Mouse (Mus musculus): ENCODE data around the gene Tra2b. TPM values are rescaled to one million over a fixed set of nuclear protein-coding genes. Genes with fewer than 3 reads are reported as not detected.
A peak's percentile ranks its signal among the peaks of the same experiment; 100 is the strongest.
"Not testable (repeated sequence)": the region's sequence is repeated elsewhere in the genome, so short reads cannot be mapped to it uniquely, and the experiment has no call there.

Gene Tra2b
- polyA plus RNA-seq, 1 experiment from 2014 or later, result 355 TPM

DNA sequence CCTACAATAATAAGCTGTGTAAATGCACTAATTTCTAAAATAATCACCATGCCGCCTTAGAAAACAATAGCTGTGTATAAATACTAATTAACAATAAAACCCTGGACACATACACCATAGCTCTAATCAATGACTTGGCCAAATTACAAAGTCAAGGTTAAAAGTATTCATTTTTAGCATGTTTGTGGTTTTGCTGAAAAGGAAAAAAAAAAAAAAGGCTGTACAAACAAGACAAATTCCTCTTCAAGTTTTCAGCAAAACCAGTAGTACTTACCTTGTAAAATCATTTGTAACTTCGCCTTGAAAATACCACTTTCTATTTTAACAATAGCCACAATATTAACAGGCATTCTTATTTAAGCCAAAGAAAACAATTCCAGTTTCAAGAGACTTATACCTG lies 4.2 kb downstream of the Tra2b start:
- Histone ChIP-seq H3K27ac (ENCODE audit: low read length) (no peak overlapping the region), H3K4me2 (replicated peaks; ENCODE audit: low read depth, low read length) (0 out of 2 replicates have a peak overlapping the region, but pooled peaks have one; percentile 11), H3K4me1 (ENCODE audit: control insufficient read depth, insufficient read depth, low read length) (peaks cover 6% of the 10 kb centered on the region; the same call in 1 of the 2 replicates), H3K4me3 (ENCODE audit: low read depth, low read length) (no peak overlapping the region), H3K27me3 (ENCODE audit: control insufficient read depth, insufficient read depth, low read length) (no peaks in the 10 kb centered on the region), H3K9me3 (ENCODE audit: control insufficient read depth, low read depth, low read length) (no peaks in the 10 kb centered on the region), H3K9ac (replicated peaks; ENCODE audit: low read depth, low read length) (no peak overlapping the region), H3K36me3 (ENCODE audit: control insufficient read depth, insufficient read depth, low read length) (no peaks in the 10 kb centered on the region)
- ATAC-seq (ENCODE audit: insufficient number of reproducible peaks, insufficient read depth, low FRiP score, low read depth), result no peak
- 75% methylated on average over 2 of the region's 2 CpGs for WGBS

DNA sequence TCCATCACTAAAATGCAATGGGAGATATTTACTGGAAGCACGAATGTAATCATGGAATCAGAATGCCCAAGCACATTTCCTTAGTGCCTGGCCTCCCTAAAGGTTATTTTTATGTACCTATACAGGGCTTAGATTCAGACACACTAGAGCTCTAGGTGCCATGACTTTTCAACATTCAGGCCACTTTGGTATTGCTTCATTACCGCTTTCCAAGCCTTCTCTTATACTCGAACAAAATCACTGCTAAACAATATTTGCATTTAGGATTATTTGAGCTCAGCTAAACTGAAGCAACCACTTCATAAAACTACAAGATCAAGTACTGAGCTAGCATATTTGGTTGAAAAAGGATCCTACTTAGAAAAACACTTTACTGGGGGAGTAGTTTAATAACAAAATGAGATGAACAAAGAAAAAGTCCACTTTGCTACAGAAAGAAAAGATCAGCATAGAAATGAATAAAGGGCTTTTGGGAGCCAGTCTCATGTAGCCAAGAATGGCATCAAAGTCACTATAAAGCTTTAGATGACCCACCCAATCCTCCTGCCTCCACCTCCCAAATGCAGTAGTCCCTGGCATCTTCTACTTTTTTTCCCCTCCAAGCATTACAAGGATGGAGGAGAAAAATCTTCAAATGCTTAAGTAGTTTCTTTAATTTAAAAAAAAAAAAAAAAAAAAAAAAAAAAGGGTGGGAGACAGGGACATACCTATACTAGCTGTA lies 5.2 kb downstream of the Tra2b start:
- Histone ChIP-seq H3K9ac (replicated peaks; ENCODE audit: low read depth, low read length) (no peak overlapping the region), H3K4me1 (ENCODE audit: control insufficient read depth, insufficient read depth, low read length) (peaks cover 6% of the 10 kb centered on the region; the same call in 1 of the 2 replicates), H3K9me3 (ENCODE audit: control insufficient read depth, low read depth, low read length) (no peaks in the 10 kb centered on the region), H3K4me3 (ENCODE audit: low read depth, low read length) (no peak overlapping the region), H3K36me3 (ENCODE audit: control insufficient read depth, insufficient read depth, low read length) (no peaks in the 10 kb centered on the region), H3K4me2 (replicated peaks; ENCODE audit: low read depth, low read length) (peak overlapping the region; percentile 23; the same call in 1 of the 2 replicates), H3K27me3 (ENCODE audit: control insufficient read depth, insufficient read depth, low read length) (no peaks in the 10 kb centered on the region), H3K27ac (ENCODE audit: low read length) (no peak overlapping the region)
- no peak for ATAC-seq (ENCODE audit: insufficient number of reproducible peaks, insufficient read depth, low FRiP score, low read depth)
- WGBS, result 44% methylated on average over 3 of the region's 3 CpGs

DNA sequence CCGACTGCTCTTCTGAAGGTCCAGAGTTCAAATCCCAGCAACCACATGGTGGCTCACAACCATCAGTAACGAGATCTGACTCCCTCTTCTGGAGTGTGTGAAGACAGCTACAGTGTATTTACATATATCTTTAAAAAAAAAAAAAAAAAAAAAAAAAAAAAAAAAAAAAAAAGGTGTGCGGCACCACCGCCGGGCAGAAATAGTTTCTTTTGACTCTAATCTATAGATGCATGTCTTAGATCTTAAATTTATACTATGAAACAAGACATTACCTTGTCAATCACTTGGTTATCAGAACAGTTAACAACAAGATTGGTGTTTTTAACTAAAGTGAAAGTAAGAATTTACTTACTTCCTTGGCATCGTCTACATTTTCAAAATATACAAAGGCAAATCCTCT lies 13.6 kb downstream of the Tra2b start:
- H3K27ac ChIP-seq (ENCODE audit: low read length); H3K9me3 ChIP-seq (ENCODE audit: control insufficient read depth, low read depth, low read length); H3K4me1 ChIP-seq (ENCODE audit: control insufficient read depth, insufficient read depth, low read length); H3K27me3 ChIP-seq (ENCODE audit: control insufficient read depth, insufficient read depth, low read length); H3K4me3 ChIP-seq (ENCODE audit: low read depth, low read length); H3K4me2 ChIP-seq (replicated peaks; ENCODE audit: low read depth, low read length); ATAC-seq (ENCODE audit: insufficient number of reproducible peaks, insufficient read depth, low FRiP score, low read depth); H3K9ac ChIP-seq (replicated peaks; ENCODE audit: low read depth, low read length): not testable (repeated sequence)
- H3K36me3 ChIP-seq (ENCODE audit: control insufficient read depth, insufficient read depth, low read length), result peaks cover 58% of the 10 kb centered on the region
- WGBS, result 82% methylated on average over 6 of the region's 6 CpGs

DNA sequence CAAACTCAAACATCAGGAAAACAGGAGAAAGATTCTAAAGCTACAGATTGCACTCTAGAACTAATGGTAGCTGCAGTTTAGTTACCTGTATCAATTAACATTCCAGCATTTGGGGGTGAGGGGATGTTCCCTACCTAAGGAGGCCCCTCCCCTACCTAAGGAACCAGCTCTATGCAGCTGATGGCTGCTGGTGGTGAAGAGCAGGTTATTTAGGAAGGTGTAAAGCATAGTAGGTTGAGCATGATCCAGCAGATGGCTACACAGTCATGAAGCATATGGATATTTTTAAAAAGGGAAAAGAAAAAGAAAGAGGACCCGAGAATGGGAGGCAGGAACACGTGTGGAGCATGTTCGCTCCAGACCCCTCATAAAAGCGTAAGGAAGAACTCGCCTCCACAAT lies 15.5 kb downstream of the Tra2b start:
- no peak for ATAC-seq (ENCODE audit: insufficient number of reproducible peaks, insufficient read depth, low FRiP score, low read depth)
- peaks cover 65% of the 10 kb centered on the region for H3K36me3 ChIP-seq (ENCODE audit: control insufficient read depth, insufficient read depth, low read length)
- 94% methylated on average over 5 of the region's 5 CpGs for WGBS
- H3K4me2 ChIP-seq (replicated peaks; ENCODE audit: low read depth, low read length), result no peak overlapping the region
- no peaks in the 10 kb centered on the region for H3K9me3 ChIP-seq (ENCODE audit: control insufficient read depth, low read depth, low read length)
- no peak overlapping the region for H3K4me3 ChIP-seq (ENCODE audit: low read depth, low read length)
- no peak overlapping the region for H3K9ac ChIP-seq (replicated peaks; ENCODE audit: low read depth, low read length)
- H3K27me3 ChIP-seq (ENCODE audit: control insufficient read depth, insufficient read depth, low read length), result no peaks in the 10 kb centered on the region
- no peak overlapping the region for H3K27ac ChIP-seq (ENCODE audit: low read length)
- H3K4me1 ChIP-seq (ENCODE audit: control insufficient read depth, insufficient read depth, low read length), result no peaks in the 10 kb centered on the region

DNA sequence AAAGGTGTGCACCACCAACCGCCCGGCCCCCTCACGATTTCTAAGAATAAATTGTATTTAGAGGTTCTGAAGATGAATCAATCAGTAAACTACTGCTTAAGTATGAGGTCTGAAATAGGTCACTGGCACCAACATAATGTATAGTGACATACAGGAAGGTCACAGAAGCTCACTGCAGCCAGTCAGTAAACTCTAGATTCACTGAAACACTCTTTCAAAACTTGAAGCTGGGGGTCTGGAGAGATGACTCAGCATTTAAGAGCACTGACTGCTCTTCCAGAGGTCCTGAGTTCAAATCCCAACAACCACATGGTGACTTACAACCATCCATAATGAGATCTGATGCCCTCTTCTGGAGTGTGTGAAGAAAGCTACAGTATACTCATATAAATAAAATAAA lies 16.1 kb downstream of the Tra2b start:
- 94% methylated on average over 3 of the region's 3 CpGs for WGBS
- no peak overlapping the region for H3K4me3 ChIP-seq (ENCODE audit: low read depth, low read length)
- H3K4me1 ChIP-seq (ENCODE audit: control insufficient read depth, insufficient read depth, low read length), result no peaks in the 10 kb centered on the region
- no peak overlapping the region for H3K4me2 ChIP-seq (replicated peaks; ENCODE audit: low read depth, low read length)
- no peak for ATAC-seq (ENCODE audit: insufficient number of reproducible peaks, insufficient read depth, low FRiP score, low read depth)
- peaks cover 69% of the 10 kb centered on the region for H3K36me3 ChIP-seq (ENCODE audit: control insufficient read depth, insufficient read depth, low read length)
- no peaks in the 10 kb centered on the region for H3K9me3 ChIP-seq (ENCODE audit: control insufficient read depth, low read depth, low read length)
- H3K27ac ChIP-seq (ENCODE audit: low read length), result no peak overlapping the region
- no peak overlapping the region for H3K9ac ChIP-seq (replicated peaks; ENCODE audit: low read depth, low read length)
- H3K27me3 ChIP-seq (ENCODE audit: control insufficient read depth, insufficient read depth, low read length), result no peaks in the 10 kb centered on the region

DNA sequence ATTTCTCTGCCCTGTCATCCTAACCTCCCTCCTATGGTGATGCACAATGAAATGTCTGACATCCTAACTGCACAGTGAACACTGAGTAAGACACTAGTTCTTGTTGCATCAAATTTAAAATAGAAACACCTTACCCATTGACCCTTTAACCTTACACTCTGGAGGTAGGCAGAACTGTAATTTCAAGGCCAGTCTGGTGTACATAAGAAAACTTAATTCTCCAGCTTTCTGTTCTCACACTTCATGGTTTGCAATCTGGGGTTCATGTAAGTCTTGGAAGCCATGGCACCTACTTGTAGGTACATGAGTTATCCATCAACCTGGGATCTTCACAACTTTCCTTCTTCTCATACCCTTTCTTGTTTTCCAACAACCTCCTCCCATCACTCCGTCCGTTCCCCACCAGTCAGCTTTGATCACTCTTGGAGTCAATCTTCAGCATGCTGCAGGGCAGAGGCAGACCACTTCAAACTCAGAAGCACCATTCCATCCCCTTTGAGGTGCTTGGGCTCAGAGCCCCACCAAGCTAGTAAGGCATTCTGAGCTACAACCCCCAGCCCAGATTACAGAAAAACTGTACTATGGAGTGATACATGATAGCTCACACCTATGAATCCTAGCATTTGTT lies 23.5 kb downstream of the Tra2b start:
- H3K27ac ChIP-seq (ENCODE audit: low read length), result no peak overlapping the region
- H3K27me3 ChIP-seq (ENCODE audit: control insufficient read depth, insufficient read depth, low read length), result no peaks in the 10 kb centered on the region
- H3K36me3 ChIP-seq (ENCODE audit: control insufficient read depth, insufficient read depth, low read length), result peaks cover 49% of the 10 kb centered on the region
- H3K4me1 ChIP-seq (ENCODE audit: control insufficient read depth, insufficient read depth, low read length), result no peaks in the 10 kb centered on the region
- no peak overlapping the region for H3K4me2 ChIP-seq (replicated peaks; ENCODE audit: low read depth, low read length)
- WGBS, result 93% methylated on average over 2 of the region's 2 CpGs
- H3K9ac ChIP-seq (replicated peaks; ENCODE audit: low read depth, low read length), result no peak overlapping the region
- H3K4me3 ChIP-seq (ENCODE audit: low read depth, low read length), result no peak overlapping the region
- H3K9me3 ChIP-seq (ENCODE audit: control insufficient read depth, low read depth, low read length), result no peaks in the 10 kb centered on the region
- ATAC-seq (ENCODE audit: insufficient number of reproducible peaks, insufficient read depth, low FRiP score, low read depth), result no peak

DNA sequence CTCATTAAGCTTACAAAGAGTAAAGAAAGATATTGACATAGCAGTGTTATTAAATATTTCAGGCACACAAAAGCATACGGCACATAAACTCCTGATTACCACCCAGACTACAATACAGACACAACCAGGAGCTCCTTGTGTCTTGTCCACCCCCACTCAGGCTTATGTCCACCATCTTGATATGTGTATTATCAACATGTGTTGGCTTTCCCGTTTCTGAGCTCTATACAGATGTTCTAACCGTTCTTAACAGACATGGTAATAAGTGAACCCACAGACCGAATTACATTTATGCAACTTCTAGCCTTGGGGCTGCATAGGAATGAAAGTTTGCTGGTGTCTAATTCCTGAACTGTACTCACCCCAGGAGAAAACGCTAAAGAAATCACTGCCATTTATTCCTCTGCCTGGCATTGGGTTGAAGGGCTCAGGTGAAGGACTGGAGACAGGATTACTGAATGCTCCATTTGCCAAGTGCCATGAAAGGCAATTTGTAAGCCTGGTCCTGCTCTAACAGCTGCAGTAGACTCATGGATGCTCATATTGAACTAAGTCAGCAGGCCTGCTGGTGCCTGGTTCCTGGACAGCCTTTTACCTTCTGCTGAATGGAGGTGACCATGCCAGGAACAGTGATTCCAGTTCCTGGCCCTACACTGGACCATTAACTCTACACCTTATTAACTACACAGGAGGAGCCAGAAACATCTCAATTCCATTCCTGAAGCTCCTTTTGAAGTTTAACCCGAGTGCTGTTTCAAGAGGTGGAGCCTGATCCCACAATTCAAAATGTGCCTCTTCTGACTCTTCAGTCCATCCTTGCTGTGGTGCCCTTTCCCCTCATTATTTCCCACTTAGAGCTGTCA lies 24.2 kb downstream of the Tra2b start:
- no peak overlapping the region for H3K4me3 ChIP-seq (ENCODE audit: low read depth, low read length)
- ATAC-seq (ENCODE audit: insufficient number of reproducible peaks, insufficient read depth, low FRiP score, low read depth), result no peak
- no peak overlapping the region; the same call in 1 of the 2 replicates for H3K27ac ChIP-seq (ENCODE audit: low read length)
- no peak overlapping the region for H3K4me2 ChIP-seq (replicated peaks; ENCODE audit: low read depth, low read length)
- H3K36me3 ChIP-seq (ENCODE audit: control insufficient read depth, insufficient read depth, low read length), result peaks cover 44% of the 10 kb centered on the region
- no peaks in the 10 kb centered on the region for H3K9me3 ChIP-seq (ENCODE audit: control insufficient read depth, low read depth, low read length)
- no peak overlapping the region for H3K9ac ChIP-seq (replicated peaks; ENCODE audit: low read depth, low read length)
- H3K4me1 ChIP-seq (ENCODE audit: control insufficient read depth, insufficient read depth, low read length), result no peaks in the 10 kb centered on the region
- no peaks in the 10 kb centered on the region for H3K27me3 ChIP-seq (ENCODE audit: control insufficient read depth, insufficient read depth, low read length)
- WGBS, result 75% methylated on average over 6 of the region's 6 CpGs

DNA sequence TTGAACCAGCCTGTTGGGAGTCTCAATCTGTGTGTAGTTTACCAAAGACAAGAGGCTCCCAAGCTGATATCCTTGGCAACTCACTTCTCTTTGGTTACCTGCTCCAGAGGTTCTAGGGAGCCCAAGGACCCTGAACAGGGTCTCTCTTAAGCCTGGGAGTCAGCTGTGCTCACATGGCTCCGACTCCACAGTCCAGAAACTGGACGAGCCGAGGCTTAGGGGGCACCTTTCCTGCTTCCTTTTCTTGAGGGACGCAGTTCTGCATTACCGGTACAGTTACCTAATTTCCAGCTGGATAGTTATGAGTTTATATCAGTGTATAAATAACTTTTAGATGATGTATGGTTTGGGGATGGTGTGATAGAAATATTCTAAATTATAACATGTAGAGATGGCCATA lies 24.9 kb downstream of the Tra2b start:
- H3K36me3 ChIP-seq (ENCODE audit: control insufficient read depth, insufficient read depth, low read length), result peaks cover 44% of the 10 kb centered on the region
- H3K4me2 ChIP-seq (replicated peaks; ENCODE audit: low read depth, low read length), result no peak overlapping the region
- H3K4me3 ChIP-seq (ENCODE audit: low read depth, low read length), result no peak overlapping the region
- WGBS, result 88% methylated on average over 5 of the region's 5 CpGs
- H3K9ac ChIP-seq (replicated peaks; ENCODE audit: low read depth, low read length), result no peak overlapping the region
- H3K27me3 ChIP-seq (ENCODE audit: control insufficient read depth, insufficient read depth, low read length), result no peaks in the 10 kb centered on the region
- no peak; the same call in 1 of the 2 replicates for ATAC-seq (ENCODE audit: insufficient number of reproducible peaks, insufficient read depth, low FRiP score, low read depth)
- H3K9me3 ChIP-seq (ENCODE audit: control insufficient read depth, low read depth, low read length), result no peaks in the 10 kb centered on the region
- no peaks in the 10 kb centered on the region for H3K4me1 ChIP-seq (ENCODE audit: control insufficient read depth, insufficient read depth, low read length)
- no peak overlapping the region for H3K27ac ChIP-seq (ENCODE audit: low read length)
